Mouse (Mus musculus): ENCODE measurements around the gene Pelp1. TPM values are rescaled to one million over a fixed set of nuclear protein-coding genes. Genes with fewer than 3 reads are reported as not detected.
"Not testable (repeated sequence)": the region's sequence is repeated elsewhere in the genome, so short reads cannot be mapped to it uniquely, and the experiment has no call there.

Gene Pelp1
- polyA plus RNA-seq, 1 experiment from 2014 or later = 33.4 TPM

- Histone ChIP-seq H3K4me1 (peaks cover 10% of the 10 kb centered on the region), H3K9ac (replicated peaks) (no peak overlapping the region), H3K36me3 (peaks cover 47% of the 10 kb centered on the region), H3K4me3 (no peak overlapping the region), H3K9me3 (no peaks in the 10 kb centered on the region), H3K27me3 (no peaks in the 10 kb centered on the region), H3K27ac (replicated peaks) (no peak overlapping the region), H3K4me2 (replicated peaks) (no peak overlapping the region)
- WGBS = 92% methylated on average over 7 of the region's 7 CpGs
- ATAC-seq (replicated peaks) = no peak
Measured at GRCm38 (mm10) chr11:70438728-70439374, 29.0 kb upstream of the Pelp1 start.

- WGBS = 91% methylated on average over 6 of the region's 6 CpGs
- no peak overlapping the region for H3K4me2 ChIP-seq (replicated peaks)
- H3K9ac ChIP-seq (replicated peaks) = no peak overlapping the region
- H3K27ac ChIP-seq (replicated peaks) = no peak overlapping the region
- H3K9me3 ChIP-seq = no peaks in the 10 kb centered on the region
- no peak for ATAC-seq (replicated peaks)
- peaks cover 21% of the 10 kb centered on the region for H3K4me1 ChIP-seq
- H3K4me3 ChIP-seq = no peak overlapping the region
- peaks cover 47% of the 10 kb centered on the region for H3K36me3 ChIP-seq
- H3K27me3 ChIP-seq = no peaks in the 10 kb centered on the region
Measured at GRCm38 (mm10) chr11:70437426-70437825, 27.6 kb upstream of the Pelp1 start.

- Histone ChIP-seq H3K9me3 (no peaks in the 10 kb centered on the region), H3K36me3 (peaks cover 43% of the 10 kb centered on the region), H3K9ac (replicated peaks) (no peak overlapping the region), H3K4me1 (peaks cover 29% of the 10 kb centered on the region), H3K4me3 (no peak overlapping the region), H3K27me3 (no peaks in the 10 kb centered on the region), H3K27ac (replicated peaks) (no peak overlapping the region), H3K4me2 (replicated peaks) (no peak overlapping the region)
- ATAC-seq (replicated peaks) = no peak
- WGBS = 72% methylated on average over 5 of the region's 5 CpGs
Measured at GRCm38 (mm10) chr11:70435476-70435875, 25.6 kb upstream of the Pelp1 start.

- WGBS = 94% methylated on average over 3 of the region's 3 CpGs
- peak overlapping the region; percentile 73 for H3K4me2 ChIP-seq (replicated peaks)
- ATAC-seq (replicated peaks) = no peak
- peaks cover 29% of the 10 kb centered on the region for H3K4me1 ChIP-seq
- H3K36me3 ChIP-seq = peaks cover 30% of the 10 kb centered on the region
- H3K4me3 ChIP-seq = peak overlapping the region; percentile 73; the same call in 1 of the 2 replicates
- no peak overlapping the region for H3K27ac ChIP-seq (replicated peaks)
- no peaks in the 10 kb centered on the region for H3K27me3 ChIP-seq
- H3K9ac ChIP-seq (replicated peaks) = peak overlapping the region; percentile 84; the same call in 1 of the 2 replicates
- H3K9me3 ChIP-seq = no peaks in the 10 kb centered on the region
Measured at GRCm38 (mm10) chr11:70433951-70434350, 24.1 kb upstream of the Pelp1 start.

GRCm38 (mm10) chr11:70433569-70433943 lies 23.7 kb upstream of the Pelp1 start:
- no peaks in the 10 kb centered on the region for H3K27me3 ChIP-seq
- WGBS = 64% methylated on average over 1 of the region's 1 CpGs
- peak overlapping the region; percentile 73 for H3K4me2 ChIP-seq (replicated peaks)
- peaks cover 29% of the 10 kb centered on the region for H3K4me1 ChIP-seq
- H3K4me3 ChIP-seq = peak overlapping the region; percentile 73
- no peak overlapping the region for H3K27ac ChIP-seq (replicated peaks)
- no peaks in the 10 kb centered on the region for H3K9me3 ChIP-seq
- peaks cover 26% of the 10 kb centered on the region for H3K36me3 ChIP-seq
- H3K9ac ChIP-seq (replicated peaks) = peak overlapping the region; percentile 84
- ATAC-seq (replicated peaks) = no peak

GRCm38 (mm10) chr11:70432895-70433568 lies 23.2 kb upstream of the Pelp1 start:
- H3K4me3 ChIP-seq = peak overlapping the region; percentile 73
- peaks cover 21% of the 10 kb centered on the region for H3K36me3 ChIP-seq
- 7% methylated on average over 15 of the region's 15 CpGs for WGBS
- H3K9ac ChIP-seq (replicated peaks) = peak overlapping the region; percentile 84
- H3K4me2 ChIP-seq (replicated peaks) = peak overlapping the region; percentile 73
- H3K4me1 ChIP-seq = peaks cover 29% of the 10 kb centered on the region
- no peaks in the 10 kb centered on the region for H3K9me3 ChIP-seq
- H3K27me3 ChIP-seq = no peaks in the 10 kb centered on the region
- peak overlapping the region; percentile 94 for H3K27ac ChIP-seq (replicated peaks)
- peak; percentile 44; the same call in 1 of the 2 replicates for ATAC-seq (replicated peaks)

- WGBS = 1% methylated on average over 72 of the region's 75 CpGs
- H3K4me1 ChIP-seq = peaks cover 29% of the 10 kb centered on the region
- peak within 1 kb of the TSS; percentile 94 for H3K27ac ChIP-seq (replicated peaks)
- peak within 1 kb of the TSS; percentile 73 for H3K4me3 ChIP-seq
- peak; percentile 97 for ATAC-seq (replicated peaks)
- no peaks in the 10 kb centered on the region for H3K9me3 ChIP-seq
- peak within 1 kb of the TSS; percentile 73 for H3K4me2 ChIP-seq (replicated peaks)
- no peaks in the 10 kb centered on the region for H3K27me3 ChIP-seq
- peak within 1 kb of the TSS; percentile 84 for H3K9ac ChIP-seq (replicated peaks)
- peaks cover 14% of the 10 kb centered on the region for H3K36me3 ChIP-seq
Measured at GRCm38 (mm10) chr11:70432048-70432894, 22.4 kb upstream of the Pelp1 start, which contains the start of gene Arrb2. TSS of gene Arrb2 (plus strand) at chr11:70432635.

- Histone ChIP-seq H3K27me3 (no peaks in the 10 kb centered on the region), H3K4me1 (peaks cover 29% of the 10 kb centered on the region), H3K4me3 (peak overlapping the region; percentile 73), H3K9me3 (no peaks in the 10 kb centered on the region), H3K27ac (replicated peaks) (peak overlapping the region; percentile 94), H3K36me3 (peaks cover 8% of the 10 kb centered on the region), H3K4me2 (replicated peaks) (peak overlapping the region; percentile 73), H3K9ac (replicated peaks) (peak overlapping the region; percentile 84)
- no peak for ATAC-seq (replicated peaks)
- 22% methylated on average over 5 of the region's 5 CpGs for WGBS
Measured at GRCm38 (mm10) chr11:70431574-70431973, 21.7 kb upstream of the Pelp1 start.

GRCm38 (mm10) chr11:70426598-70426997 lies 16.8 kb upstream of the Pelp1 start:
- not testable (repeated sequence) for ATAC-seq (replicated peaks); H3K9ac ChIP-seq (replicated peaks); H3K4me3 ChIP-seq; H3K36me3 ChIP-seq; H3K27me3 ChIP-seq; H3K27ac ChIP-seq (replicated peaks); H3K4me1 ChIP-seq; H3K4me2 ChIP-seq (replicated peaks); H3K9me3 ChIP-seq
- 62% methylated on average over 6 of the region's 6 CpGs for WGBS

GRCm38 (mm10) chr11:70419486-70419885 lies 9.7 kb upstream of the Pelp1 start:
- no peaks in the 10 kb centered on the region for H3K27me3 ChIP-seq

GRCm38 (mm10) chr11:70418199-70418598 lies 8.4 kb upstream of the Pelp1 start:
- Histone ChIP-seq H3K9ac (replicated peaks) (no peak overlapping the region), H3K4me1 (no peaks in the 10 kb centered on the region), H3K4me2 (replicated peaks) (no peak overlapping the region), H3K27me3 (no peaks in the 10 kb centered on the region), H3K36me3 (no peaks in the 10 kb centered on the region), H3K4me3 (no peak overlapping the region), H3K27ac (replicated peaks) (no peak overlapping the region), H3K9me3 (no peaks in the 10 kb centered on the region)
- WGBS = 67% methylated on average over 4 of the region's 4 CpGs
- ATAC-seq (replicated peaks) = no peak

More at GRCm38 (mm10) chr11:70419486-70419885, 9.7 kb upstream of the Pelp1 start:
- Histone ChIP-seq H3K9me3 (no peaks in the 10 kb centered on the region), H3K27ac (replicated peaks) (no peak overlapping the region), H3K36me3 (no peaks in the 10 kb centered on the region), H3K4me2 (replicated peaks) (no peak overlapping the region), H3K4me3 (no peak overlapping the region), H3K9ac (replicated peaks) (no peak overlapping the region), H3K4me1 (no peaks in the 10 kb centered on the region)
- ATAC-seq (replicated peaks) = no peak
- 74% methylated on average over 5 of the region's 5 CpGs for WGBS

- peaks cover 10% of the 10 kb centered on the region for H3K4me1 ChIP-seq
- 5% methylated on average over 3 of the region's 3 CpGs for WGBS
Measured at GRCm38 (mm10) chr11:70413961-70414360, 4.1 kb upstream of the Pelp1 start.

More at GRCm38 (mm10) chr11:70413961-70414360, 4.1 kb upstream of the Pelp1 start:
- no peaks in the 10 kb centered on the region for H3K36me3 ChIP-seq
- no peak overlapping the region for H3K4me2 ChIP-seq (replicated peaks)
- no peaks in the 10 kb centered on the region for H3K9me3 ChIP-seq
- ATAC-seq (replicated peaks) = no peak
- H3K27ac ChIP-seq (replicated peaks) = no peak overlapping the region
- H3K27me3 ChIP-seq = no peaks in the 10 kb centered on the region
- no peak overlapping the region for H3K9ac ChIP-seq (replicated peaks)
- H3K4me3 ChIP-seq = no peak overlapping the region
